Mouse (Mus musculus): ENCODE data around the gene Fbxo31.

GRCm38 (mm10) chr8:121550056-121550455 lies 28.6 kb downstream of the Fbxo31 start:
- TF ChIP-seq CTCF (IDR thresholded peaks at IDR 0.05; ENCODE audit: extremely low read depth, insufficient read length, insufficient replicate concordance, low read depth, low read length), result no peak
- no peak for TF ChIP-seq POLR2A (IDR thresholded peaks at IDR 0.05; ENCODE audit: low read depth, low read length)

All from small intestine, adult 2 months (tissue).